Mouse (Mus musculus) stomach, postnatal 0 days (tissue): ENCODE data around the gene Ccr4. TPM values are rescaled to one million over a fixed set of nuclear protein-coding genes. Genes with fewer than 3 reads are reported as not detected.

Experiments
- ATAC-seq: fragments of 200-750 bp; cut with Nextera tagmentation; 2 replicates; pipeline ENCODE4 v1.8.0; 2017; ENCODE audit not compliant: low FRiP score, low TSS enrichment
- DNase-seq: peaks from one replicate; pipeline ENCODE4 v3.0.0-alpha.2; 2016; ENCODE audit warnings: low spot score
- H3K27ac ChIP-seq: fragments of 300-500 bp; sonication (generic); replicated peaks from 2 replicates; pipeline ENCODE4 v1.5.1; 2014; ENCODE audit warnings: mild to moderate bottlenecking, control low read depth
- H3K27me3 ChIP-seq: fragments of 300-500 bp; sonication (generic); 2 replicates; pipeline ENCODE4 v1.6.1; 2014; ENCODE audit warnings: low read length; ENCODE audit not compliant: control insufficient read depth, insufficient read depth
- H3K36me3 ChIP-seq: fragments of 300-500 bp; sonication (generic); 2 replicates; pipeline ENCODE4 v1.6.1; 2014; ENCODE audit warnings: low read length, mixed read lengths; ENCODE audit not compliant: control insufficient read depth, insufficient read depth
- H3K4me1 ChIP-seq: fragments of 300-500 bp; sonication (generic); replicated peaks from 2 replicates; pipeline ENCODE4 v1.6.1; 2014; ENCODE audit warnings: antibody characterized with exemption; ENCODE audit not compliant: control insufficient read depth, insufficient read depth
- H3K4me2 ChIP-seq: fragments of 300-500 bp; sonication (generic); replicated peaks from 2 replicates; pipeline ENCODE4 v1.6.1; 2014; ENCODE audit warnings: low read depth, mild to moderate bottlenecking, control low read depth, moderate library complexity
- H3K4me3 ChIP-seq: fragments of 300-500 bp; sonication (generic); 2 replicates; pipeline ENCODE4 v1.5.1; 2014; ENCODE audit warnings: low read depth, low read length, control low read depth
- H3K9ac ChIP-seq: fragments of 300-500 bp; sonication (generic); 2 replicates; pipeline ENCODE4 v1.6.1; 2014; ENCODE audit warnings: mild to moderate bottlenecking, low read length, control low read depth, mixed read lengths
- H3K9me3 ChIP-seq: fragments of 300-500 bp; sonication (generic); 2 replicates; pipeline ENCODE4 v1.6.1; 2016; ENCODE audit warnings: low read length; ENCODE audit not compliant: control insufficient read depth
- CTCF ChIP-seq: IDR thresholded peaks from 2 replicates; pipeline ENCODE4 v1.5.1; 2016; ENCODE audit warnings: antibody characterized with exemption, low read depth, mild to moderate bottlenecking, moderate library complexity
- EP300 ChIP-seq: optimal IDR thresholded peaks from 2 replicates; pipeline ENCODE3; 2016; ENCODE audit warnings: antibody characterized with exemption
- WGBS: fragments of 180-500 bp; shearing (Covaris S2); extraction: QIAGEN DNeasy Blood & Tissue Kit; methylation state at CpG from one replicate; pipeline ENCODE4 v1.1.7; 2014; 5-methylcytosine and 5-hydroxymethylcytosine counted together
- polyA plus RNA-seq: library from polyadenylated mRNA; unstranded; fragments of >200 nt; fragmentation: Nextera tagmentation; extraction: Ambion mirVana; gene quantifications from 2 replicates; pipeline ENCODE4 v1.2.1, GENCODE M21; 2015

Ccr4 gene
- polyA plus RNA-seq, 1 experiment from 2014 or later = not detected

DNA sequence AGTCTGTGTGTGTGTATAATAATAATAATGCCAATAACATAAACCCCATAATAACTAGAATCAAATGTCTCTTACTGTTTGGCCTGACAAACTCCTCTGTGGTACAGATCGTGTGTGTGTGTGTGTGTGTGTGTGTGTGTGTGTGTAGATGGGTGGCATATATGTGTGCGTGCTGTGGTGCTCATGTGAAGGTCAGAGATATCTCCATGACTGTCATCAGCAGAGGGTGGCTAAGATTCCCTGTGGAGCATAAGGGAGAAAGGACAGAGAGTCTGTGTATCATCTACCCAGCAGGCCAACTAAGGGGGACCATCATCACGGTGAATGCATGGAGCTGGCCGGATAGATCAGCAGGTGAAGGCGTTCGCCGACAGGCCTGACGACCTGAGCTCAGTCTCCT, 57.8 kb downstream of the Ccr4 start:
- H3K27me3 ChIP-seq = no peaks in the 10 kb centered on the region
- no peak for DNase-seq
- no peak for ATAC-seq
- H3K27ac ChIP-seq = no peak overlapping the region
- H3K9ac ChIP-seq = no peak overlapping the region
- WGBS = 88% methylated on average over 8 of the region's 8 CpGs
- peaks cover 3% of the 10 kb centered on the region; the same call in 1 of the 2 replicates for H3K36me3 ChIP-seq
- no peaks in the 10 kb centered on the region for H3K4me1 ChIP-seq
- TF ChIP-seq EP300 (no peak), CTCF (no peak)
- no peak overlapping the region for H3K4me2 ChIP-seq
- no peak overlapping the region for H3K4me3 ChIP-seq
- H3K9me3 ChIP-seq = no peaks in the 10 kb centered on the region

DNA sequence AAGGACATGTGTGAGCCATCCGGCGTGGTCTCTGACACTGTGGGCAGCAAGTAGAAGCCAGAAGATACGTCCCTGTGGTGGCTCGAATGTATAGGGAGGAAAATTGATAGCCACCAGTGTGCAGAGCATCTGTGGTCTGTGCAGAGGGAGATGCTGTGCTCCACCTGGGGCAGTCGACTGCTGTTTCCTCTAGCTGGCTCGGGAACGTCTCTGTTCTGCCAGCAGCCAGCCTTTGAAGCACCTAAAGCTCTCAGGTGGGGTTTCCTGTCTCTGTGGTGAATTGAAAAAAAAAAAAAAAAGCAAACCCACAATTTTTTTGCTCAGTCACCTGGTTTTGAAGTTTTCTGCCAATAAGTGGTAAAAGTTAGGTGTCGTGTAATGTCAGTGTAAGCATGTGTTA, 61.4 kb downstream of the Ccr4 start:
- Histone ChIP-seq H3K9ac (no peak overlapping the region), H3K27me3 (no peaks in the 10 kb centered on the region), H3K4me1 (no peaks in the 10 kb centered on the region), H3K36me3 (peaks cover 3% of the 10 kb centered on the region; the same call in 1 of the 2 replicates), H3K9me3 (no peaks in the 10 kb centered on the region), H3K4me2 (no peak overlapping the region), H3K27ac (no peak overlapping the region), H3K4me3 (no peak overlapping the region)
- ATAC-seq (no peak), DNase-seq (no peak)
- WGBS = 92% methylated on average over 8 of the region's 8 CpGs
- TF ChIP-seq EP300 (no peak), CTCF (no peak)

DNA sequence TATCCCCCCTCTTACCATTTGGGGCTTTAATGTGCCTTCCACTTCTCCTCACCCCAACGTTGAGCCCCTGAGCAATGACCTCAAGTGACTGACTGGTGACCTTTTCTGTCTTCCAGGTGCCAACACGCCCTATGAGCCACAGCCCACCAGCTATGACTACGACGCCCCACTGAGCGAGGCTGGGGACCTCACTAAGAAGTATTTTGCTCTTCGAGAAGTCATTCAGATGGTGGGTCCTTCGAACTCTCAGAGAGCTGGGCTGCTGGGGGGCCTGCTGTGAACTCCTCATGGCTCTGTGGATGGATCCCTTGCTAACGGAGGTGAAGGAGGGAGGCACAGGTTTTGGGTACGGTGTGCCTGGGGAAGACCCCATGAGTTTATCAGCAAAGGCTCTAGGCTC, 61.8 kb downstream of the Ccr4 start:
- no peak overlapping the region for H3K27ac ChIP-seq
- H3K9ac ChIP-seq = no peak overlapping the region
- no peaks in the 10 kb centered on the region for H3K9me3 ChIP-seq
- H3K4me1 ChIP-seq = no peaks in the 10 kb centered on the region
- H3K36me3 ChIP-seq = peaks cover 3% of the 10 kb centered on the region; the same call in 1 of the 2 replicates
- WGBS = 81% methylated on average over 9 of the region's 9 CpGs
- DNase-seq = no peak
- H3K27me3 ChIP-seq = no peaks in the 10 kb centered on the region
- TF ChIP-seq EP300 = no peak
- no peak for TF ChIP-seq CTCF
- no peak overlapping the region for H3K4me3 ChIP-seq
- ATAC-seq = no peak
- H3K4me2 ChIP-seq = no peak overlapping the region

DNA sequence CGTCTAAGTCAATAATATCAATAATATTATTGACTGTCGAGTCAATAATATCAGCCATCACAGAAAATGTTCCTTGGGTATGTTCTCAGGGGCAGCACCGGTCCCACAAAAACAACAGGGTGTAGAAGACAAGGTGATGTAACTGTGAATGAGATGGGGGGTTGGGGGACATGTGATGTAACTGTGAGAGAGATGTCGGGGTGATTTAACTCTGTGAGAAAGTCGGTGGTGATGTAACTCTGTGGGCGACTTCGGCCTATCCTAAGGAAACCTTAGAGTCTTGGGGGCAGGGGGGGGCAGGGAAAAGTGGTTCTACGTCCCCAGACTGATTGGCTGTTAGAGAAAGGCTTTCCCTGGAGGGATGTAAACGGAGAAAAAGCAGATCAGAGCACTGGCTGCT, 62.5 kb downstream of the Ccr4 start:
- Histone ChIP-seq H3K9me3 (no peaks in the 10 kb centered on the region), H3K27me3 (no peaks in the 10 kb centered on the region), H3K4me1 (no peaks in the 10 kb centered on the region), H3K27ac (no peak overlapping the region), H3K36me3 (peaks cover 3% of the 10 kb centered on the region; the same call in 1 of the 2 replicates), H3K4me3 (no peak overlapping the region), H3K4me2 (no peak overlapping the region), H3K9ac (no peak overlapping the region)
- 94% methylated on average over 9 of the region's 9 CpGs for WGBS
- TF ChIP-seq EP300 (no peak), CTCF (no peak)
- DNase-seq = no peak
- no peak for ATAC-seq

DNA sequence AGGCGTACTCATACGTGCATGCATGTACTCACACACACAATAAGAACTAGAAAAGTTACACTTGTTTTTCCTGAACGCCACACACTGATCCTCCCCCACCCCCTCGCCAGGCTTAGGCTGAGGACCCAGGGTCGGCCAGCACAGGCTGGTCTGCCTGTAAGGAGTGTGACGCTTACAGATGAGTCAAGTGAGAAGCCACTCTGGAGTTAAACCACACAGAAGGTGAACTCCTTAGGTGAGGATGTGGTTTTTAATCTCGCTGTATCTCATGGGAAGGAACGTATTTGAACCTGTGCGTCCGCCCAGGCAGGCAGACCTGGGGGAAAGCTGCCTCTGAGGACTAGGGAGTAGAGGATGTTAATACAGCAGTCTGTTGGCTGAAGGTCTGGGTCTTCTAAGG, 64.2 kb downstream of the Ccr4 start:
- DNase-seq = no peak
- peaks cover 3% of the 10 kb centered on the region; the same call in 1 of the 2 replicates for H3K36me3 ChIP-seq
- no peaks in the 10 kb centered on the region for H3K4me1 ChIP-seq
- no peak overlapping the region for H3K4me2 ChIP-seq
- no peak overlapping the region for H3K27ac ChIP-seq
- H3K27me3 ChIP-seq = no peaks in the 10 kb centered on the region
- WGBS = 74% methylated on average over 10 of the region's 10 CpGs
- no peak overlapping the region for H3K9ac ChIP-seq
- H3K4me3 ChIP-seq = no peak overlapping the region
- TF ChIP-seq EP300 (no peak), CTCF (no peak)
- no peak for ATAC-seq
- H3K9me3 ChIP-seq = no peaks in the 10 kb centered on the region

Other genes with a start within 250 kb of the Ccr4 start
- not detected in 2 replicates for gene Bcl2a1c, start 174.8 kb downstream of the Ccr4 start, polyA plus RNA-seq
- 76.3 and 85.5 TPM in 2 replicates for gene Crtap, start 114.2 kb downstream of the Ccr4 start, polyA plus RNA-seq
- gene Glb1, start 103.8 kb downstream of the Ccr4 start, polyA plus RNA-seq = 27.1 and 28.2 TPM in 2 replicates
- 5.7 and 5.8 TPM in 2 replicates for gene Tmppe, start 103.8 kb downstream of the Ccr4 start, polyA plus RNA-seq
- gene C130032M10Rik, start 10.8 kb upstream of the Ccr4 start, polyA plus RNA-seq = not detected in 2 replicates
- 0.47 and 0.51 TPM in 2 replicates for gene Trim71, start 59.5 kb upstream of the Ccr4 start, polyA plus RNA-seq
- 24.4 and 26.4 TPM in 2 replicates for gene Cnot10, start 135.3 kb upstream of the Ccr4 start, polyA plus RNA-seq
- gene Dync1li1, start 183.9 kb upstream of the Ccr4 start, polyA plus RNA-seq = 35.7 TPM in 2 replicates
- 50.9 and 53.9 TPM in 2 replicates for gene Cmtm6, start 226.2 kb upstream of the Ccr4 start, polyA plus RNA-seq